Mouse (Mus musculus): ENCODE results near the gene Rps28.

GRCm38 (mm10) chr17:33808192-33808591 is 16.2 kb downstream of the Rps28 start:
- TF ChIP-seq POLR2A (IDR thresholded peaks at IDR 0.05; ENCODE audit: low read depth, low read length) (no peak), CTCF (IDR thresholded peaks at IDR 0.05; ENCODE audit: extremely low read depth, insufficient read depth, insufficient read length, insufficient replicate concordance) (no peak)
